Mouse (Mus musculus) liver, embryonic 13.5 days (tissue): ENCODE results near the gene Pde10a. TPM values are rescaled to one million over a fixed set of nuclear protein-coding genes. Genes with fewer than 3 reads are reported as not detected.

Experiments
- ATAC-seq: fragments of 200-750 bp; cut with Nextera tagmentation; 2 replicates; pipeline ENCODE4 v1.8.0; 2017; ENCODE audit warnings: low read depth, mild to moderate bottlenecking, moderate number of reproducible peaks, moderate library complexity
- DNase-seq: peaks from one replicate; pipeline ENCODE4 v3.0.0; 2022
- H3K27ac ChIP-seq: fragments of 300-500 bp; sonication (generic); 2 replicates; pipeline ENCODE4 v1.5.1; 2015; ENCODE audit warnings: moderate library complexity, mild to moderate bottlenecking, inconsistent platforms
- H3K27me3 ChIP-seq: fragments of 300-500 bp; sonication (generic); 2 replicates; pipeline ENCODE4 v1.6.1; 2015; ENCODE audit warnings: mild to moderate bottlenecking, inconsistent platforms
- H3K36me3 ChIP-seq: fragments of 300-500 bp; sonication (generic); 2 replicates; pipeline ENCODE4 v1.6.1; 2015; ENCODE audit warnings: mild to moderate bottlenecking, inconsistent platforms
- H3K4me1 ChIP-seq: fragments of 300-500 bp; sonication (generic); replicated peaks from 2 replicates; pipeline ENCODE4 v1.6.1; 2015; ENCODE audit warnings: inconsistent platforms
- H3K4me2 ChIP-seq: fragments of 300-500 bp; sonication (generic); 2 replicates; pipeline ENCODE4 v1.6.1; 2015; ENCODE audit warnings: inconsistent platforms, mild to moderate bottlenecking, moderate library complexity
- H3K4me3 ChIP-seq: fragments of 300-500 bp; sonication (generic); replicated peaks from 2 replicates; pipeline ENCODE4 v1.5.1; 2015; ENCODE audit warnings: mild to moderate bottlenecking, inconsistent platforms
- H3K9ac ChIP-seq: fragments of 300-500 bp; sonication (generic); 2 replicates; pipeline ENCODE4 v1.6.1; 2015; ENCODE audit warnings: mild to moderate bottlenecking, inconsistent platforms
- H3K9me3 ChIP-seq: fragments of 300-500 bp; sonication (generic); replicated peaks from 2 replicates; pipeline ENCODE4 v1.6.1; 2016; ENCODE audit warnings: inconsistent platforms
- WGBS: fragments of 180-500 bp; shearing (Covaris S2); methylation state at CpG from one replicate; pipeline ENCODE4 v1.1.7; 2015; ENCODE audit not compliant: insufficient replicate concordance; 5-methylcytosine and 5-hydroxymethylcytosine counted together
- polyA plus RNA-seq: library from polyadenylated mRNA; unstranded; fragments of >200 nt; fragmentation: Nextera tagmentation; extraction: Ambion mirVana; gene quantifications from 2 replicates; pipeline ENCODE4 v1.2.1, GENCODE M21; 2015

The Pde10a gene
- polyA plus RNA-seq, 1 experiment from 2014 or later, result 0.39 TPM

- Histone ChIP-seq H3K36me3 (no peaks in the 10 kb centered on the region), H3K9ac (no peak overlapping the region), H3K4me1 (no peaks in the 10 kb centered on the region), H3K27me3 (peaks cover 5% of the 10 kb centered on the region), H3K9me3 (no peaks in the 10 kb centered on the region), H3K4me3 (no peak overlapping the region), H3K4me2 (no peak overlapping the region), H3K27ac (no peak overlapping the region)
- ATAC-seq (no peak), DNase-seq (no peak)
- WGBS, result 8% methylated on average over 7 of the region's 7 CpGs
These were observed 72.6 kb downstream of the Pde10a start for GRCm38 (mm10) chr17:8597790-8598189.

- 68% methylated on average over 3 of the region's 3 CpGs for WGBS
- no peaks in the 10 kb centered on the region; the same call in 1 of the 2 replicates for H3K27me3 ChIP-seq
- ATAC-seq, result no peak
These were observed 77.8 kb downstream of the Pde10a start for GRCm38 (mm10) chr17:8602976-8603375.

DNA sequence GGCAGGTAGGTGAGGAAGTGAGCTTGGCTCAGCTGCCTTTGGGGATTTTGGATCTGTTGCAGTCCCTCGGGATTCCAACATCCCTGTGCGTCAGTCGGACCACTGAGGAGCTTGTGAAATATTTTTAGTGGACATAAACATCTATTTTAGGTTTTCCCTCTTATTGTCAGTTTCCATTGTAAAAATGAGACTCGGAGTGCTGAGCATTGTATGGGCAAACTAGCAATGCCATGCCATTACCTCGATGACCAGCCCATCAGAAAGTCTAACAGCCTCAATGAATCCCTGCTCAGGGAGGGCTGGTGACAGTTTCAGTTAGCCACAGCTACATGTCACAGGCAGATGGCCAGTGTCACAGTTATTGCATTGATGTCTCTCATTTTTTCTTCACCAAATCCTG is 80.7 kb downstream of the Pde10a start:
- H3K4me1 ChIP-seq, result no peaks in the 10 kb centered on the region
- no peak overlapping the region for H3K27ac ChIP-seq
- 54% methylated on average over 5 of the region's 5 CpGs for WGBS
- H3K36me3 ChIP-seq, result no peaks in the 10 kb centered on the region
- H3K9ac ChIP-seq, result no peak overlapping the region
- DNase-seq, result no peak
- H3K27me3 ChIP-seq, result no peaks in the 10 kb centered on the region; the same call in 1 of the 2 replicates
- ATAC-seq, result no peak
- no peak overlapping the region for H3K4me2 ChIP-seq
- no peak overlapping the region for H3K4me3 ChIP-seq
- H3K9me3 ChIP-seq, result no peaks in the 10 kb centered on the region

More at GRCm38 (mm10) chr17:8602976-8603375, 77.8 kb downstream of the Pde10a start:
- Histone ChIP-seq H3K36me3 (no peaks in the 10 kb centered on the region), H3K9me3 (no peaks in the 10 kb centered on the region), H3K27ac (no peak overlapping the region), H3K4me3 (no peak overlapping the region), H3K4me1 (no peaks in the 10 kb centered on the region), H3K9ac (no peak overlapping the region), H3K4me2 (no peak overlapping the region)
- DNase-seq, result no peak

GRCm38 (mm10) chr17:8606695-8607094 is 81.5 kb downstream of the Pde10a start:
- 31% methylated on average over 3 of the region's 3 CpGs for WGBS
- no peak overlapping the region for H3K27ac ChIP-seq
- no peak for ATAC-seq

GRCm38 (mm10) chr17:8611916-8612315 is 86.7 kb downstream of the Pde10a start:
- no peaks in the 10 kb centered on the region for H3K4me1 ChIP-seq
- no peak for DNase-seq
- no peak overlapping the region for H3K27ac ChIP-seq
- H3K9ac ChIP-seq, result no peak overlapping the region
- H3K4me3 ChIP-seq, result no peak overlapping the region
- no peak overlapping the region for H3K4me2 ChIP-seq
- H3K27me3 ChIP-seq, result no peaks in the 10 kb centered on the region
- H3K36me3 ChIP-seq, result no peaks in the 10 kb centered on the region
- WGBS, result 65% methylated on average over 4 of the region's 4 CpGs
- ATAC-seq, result no peak
- H3K9me3 ChIP-seq, result no peaks in the 10 kb centered on the region

More at GRCm38 (mm10) chr17:8606695-8607094, 81.5 kb downstream of the Pde10a start:
- H3K4me1 ChIP-seq, result no peaks in the 10 kb centered on the region
- no peaks in the 10 kb centered on the region for H3K9me3 ChIP-seq
- no peak overlapping the region for H3K4me3 ChIP-seq
- H3K4me2 ChIP-seq, result no peak overlapping the region
- H3K9ac ChIP-seq, result no peak overlapping the region
- H3K27me3 ChIP-seq, result no peaks in the 10 kb centered on the region; the same call in 1 of the 2 replicates
- DNase-seq, result no peak
- H3K36me3 ChIP-seq, result no peaks in the 10 kb centered on the region

DNA sequence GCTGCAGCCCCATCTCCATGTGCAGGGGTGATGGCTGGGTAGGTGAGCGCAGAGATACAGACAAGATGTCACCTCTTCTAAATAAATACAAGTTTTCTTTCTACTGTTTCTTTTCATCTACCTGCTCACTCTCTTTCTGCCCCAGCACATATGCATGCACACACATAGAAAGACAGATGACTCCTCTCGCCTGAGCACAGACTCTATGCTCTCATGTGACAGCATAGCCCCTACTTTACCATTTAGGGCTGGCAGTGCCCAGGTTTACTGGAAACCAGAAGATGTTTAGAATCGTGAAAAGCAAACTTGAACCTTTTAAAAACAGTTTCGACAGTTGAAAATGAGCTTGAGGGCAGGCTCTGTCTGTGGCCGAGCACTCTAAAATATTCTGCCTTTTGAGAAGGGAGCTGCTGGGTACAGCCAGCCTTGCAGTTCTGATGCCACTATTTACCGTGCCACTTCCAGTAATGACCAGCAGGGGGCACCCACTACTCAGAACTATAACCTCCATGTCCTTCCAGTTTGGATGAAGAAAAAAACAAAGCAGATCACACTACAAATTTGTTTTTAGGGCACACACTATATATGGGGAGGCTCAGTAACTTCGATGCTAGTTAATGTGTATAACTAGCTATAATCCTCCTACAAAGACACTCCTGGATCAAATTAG is 88.8 kb downstream of the Pde10a start:
- no peak for DNase-seq
- Histone ChIP-seq H3K4me2 (no peak overlapping the region), H3K36me3 (no peaks in the 10 kb centered on the region), H3K27me3 (no peaks in the 10 kb centered on the region), H3K4me3 (no peak overlapping the region), H3K27ac (no peak overlapping the region), H3K9me3 (no peaks in the 10 kb centered on the region), H3K4me1 (no peaks in the 10 kb centered on the region), H3K9ac (no peak overlapping the region)
- ATAC-seq, result no peak
- WGBS, result 27% methylated on average over 7 of the region's 7 CpGs

DNA sequence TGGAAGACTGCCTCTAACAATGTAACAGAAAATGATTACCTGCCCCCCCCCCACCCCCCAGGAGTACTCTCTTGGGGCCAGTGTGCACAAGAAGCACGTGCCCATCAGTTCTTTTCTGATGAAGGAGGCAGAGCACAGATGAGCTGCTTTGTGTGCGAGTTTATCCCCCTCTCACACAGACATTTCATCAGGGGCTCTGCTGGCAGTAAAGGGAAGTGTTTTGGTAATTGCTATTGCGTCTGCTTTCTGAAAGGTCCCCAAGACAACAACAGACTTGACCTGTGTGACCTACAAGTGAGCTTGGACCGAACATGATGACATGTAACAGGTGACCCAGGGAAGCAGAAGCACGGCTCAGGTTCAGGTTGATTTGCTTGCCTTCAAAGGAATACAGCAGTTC is 95.2 kb downstream of the Pde10a start:
- 42% methylated on average over 5 of the region's 5 CpGs for WGBS
- no peak for ATAC-seq
- H3K4me1 ChIP-seq, result no peaks in the 10 kb centered on the region

DNA sequence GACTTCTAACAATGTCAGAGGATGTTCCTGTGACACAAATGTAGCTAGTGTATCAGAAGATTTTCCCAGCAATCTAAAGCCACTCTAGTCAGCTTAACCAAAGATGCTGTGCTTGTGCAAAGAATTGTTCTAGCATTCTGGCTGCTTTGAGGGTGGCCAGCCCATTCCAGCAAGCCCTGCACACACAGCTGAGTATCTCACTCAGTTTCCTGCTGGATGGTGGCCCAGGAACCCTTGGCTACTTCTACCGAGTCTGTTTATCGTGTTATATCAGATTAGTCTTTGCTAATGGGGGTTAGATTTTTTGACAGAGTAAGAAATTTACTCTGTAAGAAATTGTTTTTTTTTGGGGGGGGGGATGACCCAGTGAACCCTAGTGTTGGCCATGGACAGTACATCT is 95.9 kb downstream of the Pde10a start:
- Histone ChIP-seq H3K4me3 (no peak overlapping the region), H3K4me2 (no peak overlapping the region), H3K27me3 (no peaks in the 10 kb centered on the region), H3K27ac (no peak overlapping the region), H3K9me3 (no peaks in the 10 kb centered on the region), H3K9ac (no peak overlapping the region), H3K36me3 (no peaks in the 10 kb centered on the region), H3K4me1 (no peaks in the 10 kb centered on the region)
- 63% methylated on average over 2 of the region's 2 CpGs for WGBS
- ATAC-seq (no peak), DNase-seq (no peak)

More for the DNA sequence above, 95.2 kb downstream of the Pde10a start:
- H3K27me3 ChIP-seq, result no peaks in the 10 kb centered on the region
- H3K27ac ChIP-seq, result no peak overlapping the region
- no peak overlapping the region for H3K9ac ChIP-seq
- H3K9me3 ChIP-seq, result no peaks in the 10 kb centered on the region
- no peaks in the 10 kb centered on the region for H3K36me3 ChIP-seq
- no peak overlapping the region for H3K4me3 ChIP-seq
- H3K4me2 ChIP-seq, result no peak overlapping the region
- no peak for DNase-seq

DNA sequence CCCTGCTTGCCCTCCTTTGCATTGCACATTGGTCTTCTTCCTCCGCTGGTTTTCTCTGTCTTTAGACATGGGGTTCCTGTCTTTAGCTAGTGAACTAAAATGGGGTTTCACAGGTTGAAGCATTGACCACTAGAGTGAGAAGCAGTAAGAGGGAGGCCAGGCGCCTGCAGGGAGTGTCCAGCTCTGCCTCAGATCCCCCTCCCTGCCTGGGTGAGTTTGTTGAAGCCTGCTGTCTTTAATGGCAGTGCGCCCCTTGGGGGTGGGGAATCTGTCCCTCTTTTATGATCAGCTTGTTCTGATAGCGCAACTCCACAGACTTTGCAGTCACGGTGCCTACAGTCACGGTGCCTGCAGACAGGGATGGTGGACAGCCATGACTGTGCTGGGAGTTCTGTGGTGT is 96.7 kb downstream of the Pde10a start:
- 43% methylated on average over 6 of the region's 6 CpGs for WGBS
- H3K27ac ChIP-seq, result no peak overlapping the region
- H3K36me3 ChIP-seq, result no peaks in the 10 kb centered on the region
- ATAC-seq (no peak), DNase-seq (no peak)
- no peaks in the 10 kb centered on the region for H3K4me1 ChIP-seq
- no peak overlapping the region for H3K4me3 ChIP-seq
- H3K9ac ChIP-seq, result no peak overlapping the region
- no peak overlapping the region for H3K4me2 ChIP-seq
- no peaks in the 10 kb centered on the region for H3K27me3 ChIP-seq
- no peaks in the 10 kb centered on the region for H3K9me3 ChIP-seq

- DNase-seq, result no peak
- Histone ChIP-seq H3K4me1 (no peaks in the 10 kb centered on the region), H3K9me3 (no peaks in the 10 kb centered on the region), H3K4me3 (no peak overlapping the region), H3K36me3 (no peaks in the 10 kb centered on the region), H3K4me2 (no peak overlapping the region), H3K9ac (no peak overlapping the region), H3K27me3 (no peaks in the 10 kb centered on the region), H3K27ac (no peak overlapping the region)
- no peak for ATAC-seq
- WGBS, result 55% methylated on average over 8 of the region's 8 CpGs
These were observed 101.2 kb downstream of the Pde10a start for GRCm38 (mm10) chr17:8626421-8626820.

- Histone ChIP-seq H3K9ac (no peak overlapping the region), H3K4me3 (no peak overlapping the region), H3K4me2 (no peak overlapping the region), H3K4me1 (no peaks in the 10 kb centered on the region), H3K36me3 (no peaks in the 10 kb centered on the region), H3K27ac (no peak overlapping the region), H3K27me3 (no peaks in the 10 kb centered on the region), H3K9me3 (no peaks in the 10 kb centered on the region)
- WGBS, result 60% methylated on average over 1 of the region's 1 CpGs
- ATAC-seq, result no peak
- DNase-seq, result no peak
These were observed 106.5 kb downstream of the Pde10a start for GRCm38 (mm10) chr17:8631701-8632100.

- 47% methylated on average over 8 of the region's 8 CpGs for WGBS
- H3K9ac ChIP-seq, result no peak overlapping the region
- no peak for DNase-seq
These were observed 108.4 kb downstream of the Pde10a start for GRCm38 (mm10) chr17:8633596-8633995.

More at GRCm38 (mm10) chr17:8633596-8633995, 108.4 kb downstream of the Pde10a start:
- H3K9me3 ChIP-seq, result no peaks in the 10 kb centered on the region
- H3K36me3 ChIP-seq, result no peaks in the 10 kb centered on the region
- H3K27me3 ChIP-seq, result no peaks in the 10 kb centered on the region
- H3K4me2 ChIP-seq, result no peak overlapping the region
- no peak for ATAC-seq
- H3K4me3 ChIP-seq, result no peak overlapping the region
- no peaks in the 10 kb centered on the region for H3K4me1 ChIP-seq
- H3K27ac ChIP-seq, result no peak overlapping the region
